ENCODE assay signal across 12 mouse cellular contexts in the genomic region with DNA sequence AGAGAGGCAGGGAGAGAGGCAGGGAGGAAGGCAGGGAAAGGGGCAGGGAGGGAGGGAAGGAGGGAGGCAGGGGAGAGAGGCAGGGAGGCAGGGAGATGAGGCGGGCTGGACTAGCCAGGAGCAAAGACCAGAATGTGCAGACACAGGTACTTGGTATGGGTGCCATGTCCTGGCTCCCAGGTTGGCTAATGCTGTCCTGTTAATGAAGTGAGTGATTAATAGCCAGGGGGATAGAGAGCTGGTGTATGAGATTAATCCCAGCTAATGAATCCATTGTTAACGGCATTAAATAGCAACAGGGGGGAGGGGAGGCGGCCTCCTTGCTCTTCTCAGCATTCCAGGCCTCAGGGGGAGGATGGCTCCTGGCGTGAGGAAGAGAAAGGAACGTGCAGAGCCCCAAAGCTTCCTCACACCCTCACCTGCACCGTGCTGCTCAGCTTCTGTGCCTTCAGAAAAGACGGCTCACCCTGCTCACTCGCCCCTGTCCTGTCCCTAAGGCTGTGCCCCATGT. TPM values are rescaled to one million over a fixed set of nuclear protein-coding genes. Genes with fewer than 3 reads are reported as not detected.
A peak's percentile ranks its signal among the peaks of the same experiment; 100 is the strongest.
DNase-seq lines count a peak whose midpoint lies in the region; ATAC-seq and TF ChIP-seq lines count a peak whose summit lies in the region.
"Had no signal": no experiment of that assay in that cellular context is flagged by ENCODE, and none has a peak within 500 bp of the region (broad histone marks: within the 10 kb centered on the region; RNA-seq: fewer than 3 reads in every experiment).

No protein-coding gene starts in this region.

- H3K9me3 ChIP-seq in hindbrain, embryonic 10.5 days: no peaks in the 10 kb centered on the region
- no peaks in the 10 kb centered on the region for H3K9me3 ChIP-seq in kidney, postnatal 0 days (replicated peaks; ENCODE audit: low read length)
- H3K9me3 ChIP-seq in neural tube, embryonic 12.5 days: no peaks in the 10 kb centered on the region
- H3K9me3 ChIP-seq: liver, embryonic 15.5 days had no signal

- H3K4me1 ChIP-seq in hindbrain, embryonic 10.5 days (replicated peaks): peaks cover 17% of the 10 kb centered on the region
- no peaks in the 10 kb centered on the region for H3K4me1 ChIP-seq in kidney, postnatal 0 days (replicated peaks; ENCODE audit: insufficient read depth, low read length)
- H3K4me1 ChIP-seq in neural tube, embryonic 12.5 days: peaks cover 15% of the 10 kb centered on the region
- H3K4me1 ChIP-seq: liver, embryonic 15.5 days had no signal

- H3K27me3 ChIP-seq in hindbrain, embryonic 10.5 days (ENCODE audit: insufficient read depth, poor library complexity, severe bottlenecking): peaks cover 29% of the 10 kb centered on the region
- H3K27me3 ChIP-seq in kidney, postnatal 0 days (ENCODE audit: insufficient read depth, low read length): no peaks in the 10 kb centered on the region
- H3K27me3 ChIP-seq in neural tube, embryonic 12.5 days (replicated peaks): no peaks in the 10 kb centered on the region

- H3K4me2 ChIP-seq in kidney, postnatal 0 days (ENCODE audit: low read length): no peak overlapping the region
- H3K4me2 ChIP-seq in neural tube, embryonic 12.5 days (replicated peaks): no peak overlapping the region; the same call in 1 of the 2 replicates
- H3K4me2 ChIP-seq: liver, embryonic 15.5 days had no signal

- no peak overlapping the region for H3K9ac ChIP-seq in kidney, postnatal 0 days (ENCODE audit: low read depth, low read length)
- no peak overlapping the region for H3K9ac ChIP-seq in neural tube, embryonic 12.5 days
- H3K9ac ChIP-seq: liver, embryonic 15.5 days had no signal

- WGBS in hindbrain, embryonic 10.5 days: 7% methylated on average over 8 of the region's 8 CpGs
- WGBS in kidney, postnatal 0 days: 19% methylated on average over 8 of the region's 8 CpGs
- 4% methylated on average over 8 of the region's 8 CpGs for WGBS in neural tube, embryonic 12.5 days

- intact Hi-C loops in gastrocnemius, postnatal 36 days (cut with DNase I): no loop called here

- H3K27ac ChIP-seq in hindbrain, embryonic 10.5 days: peak overlapping the region; percentile 1; the same call in 1 of the 2 replicates
- H3K27ac ChIP-seq in kidney, postnatal 0 days: no peak overlapping the region
- H3K27ac ChIP-seq in neural tube, embryonic 12.5 days: no peak overlapping the region
- H3K27ac ChIP-seq: liver, embryonic 15.5 days had no signal

- no peaks in the 10 kb centered on the region for H3K36me3 ChIP-seq in hindbrain, embryonic 10.5 days
- H3K36me3 ChIP-seq in kidney, postnatal 0 days (ENCODE audit: insufficient read depth, low read length): no peaks in the 10 kb centered on the region
- no peaks in the 10 kb centered on the region for H3K36me3 ChIP-seq in neural tube, embryonic 12.5 days
- H3K36me3 ChIP-seq: liver, embryonic 15.5 days had no signal

- no peak for TF ChIP-seq CTCF in kidney, postnatal 0 days (IDR thresholded peaks at IDR 0.05; ENCODE audit: low read depth)

- H3K4me3 ChIP-seq in hindbrain, embryonic 10.5 days: no peak overlapping the region
- H3K4me3 ChIP-seq in kidney, postnatal 0 days (replicated peaks; ENCODE audit: low read depth, low read length): no peak overlapping the region
- no peak overlapping the region for H3K4me3 ChIP-seq in neural tube, embryonic 12.5 days
- H3K4me3 ChIP-seq: liver, embryonic 15.5 days had no signal

- peak; percentile 85 for ATAC-seq in kidney, postnatal 0 days (replicated peaks; ENCODE audit: low FRiP score, low read depth)
- ATAC-seq in neural tube, embryonic 12.5 days (ENCODE audit: low FRiP score, low read depth): peak; percentile 62
- no peak for ATAC-seq in granulocyte monocyte progenitor cell, adult 5-6 weeks (replicated peaks; ENCODE audit: poor library complexity, severe bottlenecking)

- DNase-seq in ZHBTc4 (ENCODE audit: low read depth, low spot score): peak; percentile 37
- DNase-seq in hindbrain, embryonic 10.5 days (ENCODE audit: low spot score): no peak
- DNase-seq in kidney, postnatal 0 days (ENCODE audit: low spot score): no peak
- DNase-seq in gastrocnemius, postnatal 36 days: no peak
- DNase-seq in layer of hippocampus, adult 18-20 months (ENCODE audit: low spot score in 2 of 2): no peak
- no peak for DNase-seq in cerebellum, postnatal 36 days
- DNase-seq: cerebellum, postnatal 25 days; gastrocnemius, postnatal 10 days; right cerebral cortex, postnatal 4 days had no signal

RNA-seq across cellular contexts. Expression of a gene that starts 45.0 kb away (rescaled TPM):
- 44.1 and 59.1 TPM in 2 replicates for polyA plus RNA-seq in hindbrain, embryonic 10.5 days (2016; fragmentation: Nextera tagmentation; extraction: Ambion mirVana)
- polyA plus RNA-seq in kidney, postnatal 0 days (2015; fragmentation: Nextera tagmentation; extraction: Ambion mirVana): 26.1 and 30.8 TPM in 2 replicates
- 82.6 and 90.0 TPM in 2 replicates for polyA plus RNA-seq in neural tube, embryonic 12.5 days (2016; fragmentation: Nextera tagmentation; extraction: Ambion mirVana)
- 10 to 100 TPM; 37.7 to 39.7 TPM for total RNA-seq in gastrocnemius, postnatal 36 days (2021)
- total RNA-seq in granulocyte monocyte progenitor cell, adult 5-6 weeks (2014; fragmentation: Nextera tagmentation): 58.8 and 61.4 TPM in 2 replicates
- 7.8 and 10.1 TPM in 2 replicates for total RNA-seq in granulocyte monocyte progenitor cell, adult 5-6 weeks (2017)
- total RNA-seq in layer of hippocampus, adult 18-20 months (2021): 10 to 100 TPM; 75.6 to 78.5 TPM
